Mouse (Mus musculus) liver, adult 2 months (tissue): Measurements from ENCODE around the gene Dyx1c1.

Experiments
- CTCF ChIP-seq: fragments of 200-500 bp; IDR thresholded peaks from 2 replicates; pipeline ENCODE4 v1.5.1; 2011; ENCODE audit warnings: low read depth, low read length, control low read depth
- POLR2A ChIP-seq: fragments of 200-500 bp; IDR thresholded peaks from 2 replicates; pipeline ENCODE4 v1.6.1; 2011; ENCODE audit warnings: low read length, control low read depth; ENCODE audit not compliant: insufficient read depth; ENCODE audit errors: extremely low read depth

GRCm38 (mm10) chr9:72961959-72962358 is 3.4 kb downstream of the Dyx1c1 start:
- TF ChIP-seq POLR2A (no peak), CTCF (no peak)
